Mouse (Mus musculus) inflammation-experienced regulatory T-cells (primary cell): ENCODE data around the gene Zbtb9. TPM values are rescaled to one million over a fixed set of nuclear protein-coding genes. Genes with fewer than 3 reads are reported as not detected.

ENCODE experiments used
- polyA plus RNA-seq, 2 experiments: library from polyadenylated mRNA; unstranded; fragments of 100-300 nt; shearing (Covaris generic); gene quantifications; one replicate each; pipeline ENCODE4 v1.2.1; 2017

Zbtb9 gene
- polyA plus RNA-seq = 10 to 100 TPM; 30.0 to 37.9 TPM

DNA sequence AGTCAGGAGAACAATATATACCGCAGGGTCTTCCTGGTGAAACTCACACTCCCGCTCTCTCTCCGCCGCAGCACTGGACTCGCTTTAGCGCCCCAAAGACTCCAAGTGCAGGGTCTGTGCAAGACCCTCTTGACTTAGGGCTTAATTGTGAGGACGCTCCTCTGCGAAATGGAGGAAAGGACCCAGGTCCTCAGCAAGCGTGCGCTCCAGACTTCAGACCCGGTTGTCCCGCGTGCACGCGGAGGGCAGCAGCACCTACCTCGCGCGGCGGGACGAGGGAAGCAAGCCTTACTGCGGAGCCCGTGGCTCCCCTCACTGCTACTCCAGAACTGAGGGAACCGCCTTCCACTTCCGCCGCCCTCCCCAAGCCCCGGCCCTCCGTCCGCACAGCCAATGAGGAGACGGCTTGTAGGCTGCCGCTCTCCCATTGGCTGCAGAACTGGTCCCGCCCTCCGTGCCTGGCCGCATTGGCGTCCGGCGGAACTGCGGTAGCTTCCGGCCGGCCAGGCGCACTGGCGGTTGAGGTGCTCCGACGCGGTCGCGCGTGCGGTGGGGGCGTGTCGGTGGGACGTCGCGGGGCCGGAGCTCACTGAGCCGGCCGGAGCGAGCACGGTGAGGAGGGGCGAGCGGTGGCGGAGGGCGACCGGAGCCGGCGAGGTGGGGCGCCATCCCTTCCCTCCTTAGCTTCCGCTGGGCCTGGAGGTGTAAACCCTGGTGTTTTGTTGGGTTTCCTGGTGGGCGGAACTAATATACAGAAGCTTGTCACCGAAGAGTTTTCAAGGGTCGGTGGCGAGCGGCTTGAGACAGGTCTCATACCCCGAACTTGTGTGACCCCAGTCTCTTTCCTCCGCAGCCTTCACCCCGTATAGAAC lies at the start of gene Zbtb9:
Gene Zbtb9, plus strand, starts transcription at position 465 of the 872 bp plus-strand sequence.

DNA sequence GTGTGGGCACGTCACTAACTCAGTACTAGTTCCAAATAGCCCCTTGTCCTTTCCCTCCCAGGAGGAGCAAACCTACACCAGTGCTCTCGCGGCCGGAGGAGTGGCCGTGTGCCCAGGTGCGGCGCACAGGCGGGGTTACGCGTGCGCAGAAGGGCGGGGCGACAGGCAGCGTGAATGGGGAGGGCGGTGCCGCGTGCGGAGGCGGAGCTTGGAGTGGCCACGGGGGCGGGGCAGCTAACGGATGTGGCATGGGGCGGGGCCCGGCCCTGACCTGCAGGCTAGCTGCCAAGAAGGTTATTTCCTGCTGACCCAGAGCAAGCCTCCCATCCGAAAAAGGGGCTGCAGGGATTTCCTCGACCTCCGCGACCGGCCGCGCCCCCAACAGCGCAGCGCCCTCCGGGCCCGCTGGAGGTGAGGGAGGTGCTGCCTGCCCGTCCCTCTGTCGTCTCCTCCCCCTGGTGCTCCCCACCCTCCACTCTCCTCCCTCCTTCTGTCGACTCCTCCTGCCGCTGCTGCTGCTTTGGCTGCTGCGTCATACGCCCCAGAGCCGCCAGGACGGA lies 40.0 kb upstream of the Zbtb9 start, which contains the start of gene Phf1:
Gene Phf1, plus strand, starts transcription at position 214 of the 560 bp plus-strand sequence.

DNA sequence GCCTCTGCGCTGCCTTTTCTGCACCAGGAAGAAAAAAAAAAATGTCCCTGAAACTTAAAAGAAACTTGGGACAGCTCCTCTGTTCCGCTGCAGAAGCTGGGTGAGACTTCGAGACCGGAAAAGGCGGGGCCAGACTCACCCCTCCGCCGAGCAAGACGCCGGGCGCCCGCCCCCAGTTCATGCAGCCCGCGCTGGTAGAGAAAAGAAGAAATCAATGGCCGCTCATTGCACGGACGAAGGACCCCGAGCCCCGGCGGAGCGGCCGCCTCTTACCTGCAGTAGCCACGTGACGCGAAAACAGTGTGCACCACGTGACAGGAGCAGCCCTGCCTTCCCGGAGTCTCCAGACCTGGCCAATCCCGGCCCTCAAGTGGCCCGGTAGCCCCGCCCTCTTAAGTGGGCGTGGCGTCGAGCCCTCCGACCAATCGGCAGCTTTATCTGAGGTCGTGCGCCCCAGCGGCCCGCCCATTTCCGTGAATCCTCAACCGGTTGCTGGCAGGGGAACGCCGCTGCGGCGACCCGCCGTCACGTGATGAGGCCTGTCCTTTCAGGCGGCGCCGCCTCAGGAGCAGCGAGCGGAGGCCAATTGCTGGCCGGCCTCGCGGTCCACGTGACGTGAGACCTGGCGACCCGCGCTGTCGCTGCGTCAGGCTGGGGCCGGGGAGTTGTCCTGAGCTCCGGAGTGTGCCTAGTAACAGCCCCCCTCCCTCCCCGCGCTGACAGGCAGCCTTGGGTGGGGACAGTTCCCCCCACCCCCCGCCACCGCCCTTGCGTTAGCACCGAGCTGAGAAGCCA lies 33.6 kb upstream of the Zbtb9 start, which contains the start of gene Cuta:
Gene Cuta, minus strand, starts transcription at position 392 of the 795 bp plus-strand sequence.

DNA sequence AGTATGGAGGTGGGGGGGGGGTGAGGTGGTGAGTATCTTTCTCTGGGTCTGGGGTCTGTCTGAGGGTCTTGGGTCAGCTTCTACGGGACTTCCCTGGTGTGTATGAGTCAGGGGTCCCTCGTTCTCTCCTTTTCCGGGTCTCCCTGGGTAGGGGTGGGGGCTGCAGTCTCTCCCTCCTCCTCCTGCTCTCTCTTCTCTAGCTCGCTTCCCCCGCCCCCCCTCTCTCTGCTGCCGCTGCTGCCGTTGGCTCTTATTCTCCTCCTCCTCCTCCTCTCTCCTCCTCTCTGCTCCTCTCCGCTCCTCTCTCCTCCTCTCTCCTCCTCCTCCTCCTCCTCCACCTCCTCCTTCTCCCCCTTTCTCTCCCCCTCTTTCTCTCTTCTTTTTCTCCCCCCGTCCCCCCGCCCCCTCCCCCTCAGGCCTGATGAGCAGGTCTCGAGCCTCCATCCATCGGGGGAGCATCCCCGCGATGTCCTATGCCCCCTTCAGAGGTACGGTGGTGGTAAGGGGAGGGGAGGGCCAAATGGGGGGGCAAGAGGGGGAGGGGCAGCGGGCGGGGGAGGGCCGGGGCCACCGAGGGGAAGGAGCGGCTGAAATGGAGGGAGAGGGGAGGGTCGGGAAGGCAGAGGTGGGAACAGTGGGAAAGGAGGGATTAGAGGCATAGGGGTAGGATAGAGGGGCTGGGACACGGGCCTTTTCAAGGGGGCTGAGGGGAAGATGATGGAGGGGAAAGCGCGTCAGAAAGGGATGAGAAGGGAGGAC lies 31.8 kb upstream of the Zbtb9 start, which contains the start of gene Syngap1:
Gene Syngap1, plus strand, starts transcription at position 223 of the 759 bp plus-strand sequence.

DNA sequence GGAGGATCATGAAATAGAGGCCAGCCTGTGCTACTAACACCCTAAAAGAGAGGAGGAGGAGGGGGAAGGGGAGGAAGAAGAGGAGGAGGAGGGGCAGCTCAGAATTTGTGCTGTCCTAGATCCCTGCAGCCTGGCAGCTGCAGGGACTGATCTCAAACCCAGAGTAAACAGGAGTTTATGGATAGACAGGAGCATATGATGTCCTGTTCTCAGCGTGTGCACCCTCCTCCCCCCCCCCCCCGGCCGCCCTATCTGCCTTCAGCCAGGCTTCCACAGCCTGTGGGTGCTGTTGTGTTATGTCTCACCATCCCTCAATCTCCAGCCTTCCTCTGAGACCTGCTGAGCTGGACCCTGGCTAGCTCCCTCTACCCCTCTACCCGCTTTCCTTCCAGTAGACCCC lies 55.9 kb downstream of the Zbtb9 start, which contains the start of gene Bak1:
Gene Bak1, minus strand, starts transcription at position 101 of the 400 bp plus-strand sequence.

DNA sequence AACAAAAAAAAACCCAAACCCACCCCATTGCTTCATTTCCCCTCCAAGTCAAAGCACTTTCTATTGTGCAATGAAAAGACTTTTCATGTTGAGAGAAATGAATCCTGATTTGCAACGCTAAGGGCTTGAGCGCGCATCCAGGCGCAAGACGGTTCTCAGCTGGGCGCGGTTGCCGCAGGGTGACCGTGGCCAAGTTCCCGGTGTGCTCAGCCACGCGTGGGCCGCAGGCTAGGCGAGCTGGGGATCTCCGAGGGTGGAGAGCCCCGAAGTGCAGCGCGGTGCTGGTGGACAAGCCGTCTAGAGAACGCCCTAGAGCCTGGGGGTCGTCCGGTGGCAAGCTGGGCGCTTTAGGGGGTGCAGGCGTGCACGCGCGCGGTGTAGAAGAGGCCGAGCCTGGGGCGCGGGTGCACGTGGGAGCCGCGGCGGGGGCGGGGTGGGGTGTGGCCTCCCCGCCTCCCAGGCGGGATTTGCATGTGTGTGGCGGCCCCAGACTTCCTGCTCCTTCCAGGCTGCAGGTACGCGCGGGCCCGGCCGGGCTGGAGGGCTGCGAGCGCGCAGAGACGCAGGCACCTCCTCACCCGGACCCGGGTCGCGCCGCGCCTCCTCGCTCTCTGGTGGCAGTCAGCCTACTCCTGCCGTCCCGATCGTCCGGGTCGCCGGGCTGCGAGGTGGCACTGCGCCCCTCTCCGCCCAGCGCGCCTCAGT lies 84.0 kb downstream of the Zbtb9 start, which contains the start of gene Itpr3:
Gene Itpr3, plus strand, starts transcription at position 493 of the 705 bp plus-strand sequence.

Other genes starting within 250 kb of the Zbtb9 start
- 10 to 100 TPM; 27.7 to 36.1 TPM for gene Bnip1, start 192.1 kb upstream of the Zbtb9 start, polyA plus RNA-seq
- gene Nkx2-5, start 128.2 kb upstream of the Zbtb9 start, polyA plus RNA-seq = under 1 TPM in 1 of 2 experiments, not detected in 1; 0.43 TPM
- 1 to 10 TPM; 2.8 to 3.2 TPM for gene Kifc5b, start 56.1 kb upstream of the Zbtb9 start, polyA plus RNA-seq
- 100 to 1,000 TPM; 126 to 166 TPM for gene Phf1, start 40.1 kb upstream of the Zbtb9 start, polyA plus RNA-seq
- gene Cuta, start 33.6 kb upstream of the Zbtb9 start, polyA plus RNA-seq = 100 to 1,000 TPM; 158 to 176 TPM
- 1 to 10 TPM in 1 of 2 experiments, under 1 TPM in 1; 0.10 to 2.4 TPM for gene Syngap1, start 31.9 kb upstream of the Zbtb9 start, polyA plus RNA-seq
- gene Bak1, start 55.8 kb downstream of the Zbtb9 start, polyA plus RNA-seq = 1 to 10 TPM in 1 of 2 experiments, under 1 TPM in 1; 0.51 to 2.0 TPM
- 10 to 100 TPM; 16.5 to 26.6 TPM for gene Itpr3, start 84.1 kb downstream of the Zbtb9 start, polyA plus RNA-seq
- 10 to 100 TPM; 87.5 to 96.4 TPM for gene Uqcc2, start 160.7 kb downstream of the Zbtb9 start, polyA plus RNA-seq
- gene Ip6k3, start 194.6 kb downstream of the Zbtb9 start, polyA plus RNA-seq = under 1 TPM; 0.06 to 0.36 TPM
- gene Lemd2, start 231.3 kb downstream of the Zbtb9 start, polyA plus RNA-seq = 100 to 1,000 TPM in 1 of 2 experiments, 10 to 100 TPM in 1; 86.2 to 118 TPM